Mouse (Mus musculus): ENCODE measurements at regions not wholly inside any gene's neighbourhood (a gene's known extent, or its start where the extent isn't known, plus 50 kb on each side); places are given as distances from the start of the nearest gene placed in this dataset.

DNA sequence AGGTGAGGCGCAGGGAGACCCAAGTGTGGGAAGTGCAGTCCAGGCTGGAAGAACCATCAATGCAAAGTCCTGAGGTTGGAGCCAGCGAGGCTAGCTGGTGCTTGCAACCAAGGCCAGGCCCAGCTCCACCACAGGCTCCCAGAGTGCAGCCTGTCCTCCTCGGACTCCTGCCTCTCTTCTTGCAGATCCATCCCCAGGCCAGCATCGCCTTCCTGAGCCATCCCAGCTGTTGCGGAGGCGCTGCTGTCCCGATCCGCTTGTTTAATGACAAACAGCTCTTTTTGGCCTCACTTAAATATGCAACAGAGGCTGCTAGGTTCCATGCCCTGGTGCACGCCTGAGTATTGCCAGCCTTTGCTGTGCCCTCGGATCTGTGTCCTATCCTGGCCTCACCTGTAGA, 113.1 kb upstream of the Ptpn1 start:
- Histone ChIP-seq H3K36me3 (ENCODE audit: control insufficient read depth, insufficient read depth, low read length) (no peaks in the 10 kb centered on the region), H3K4me3 (ENCODE audit: low read depth, low read length) (no peak overlapping the region), H3K9me3 (ENCODE audit: control insufficient read depth, low read length) (no peaks in the 10 kb centered on the region), H3K9ac (ENCODE audit: low read length) (no peak overlapping the region), H3K27ac (replicated peaks; ENCODE audit: low read depth, low read length) (no peak overlapping the region), H3K27me3 (ENCODE audit: control insufficient read depth, insufficient read depth, low read length) (no peaks in the 10 kb centered on the region), H3K4me1 (ENCODE audit: control insufficient read depth, insufficient read depth, low read length) (no peaks in the 10 kb centered on the region), H3K4me2 (ENCODE audit: low read depth, severe bottlenecking) (no peak overlapping the region)
- 80% methylated on average over 10 of the region's 10 CpGs for WGBS
- ATAC-seq (ENCODE audit: insufficient number of reproducible peaks, low FRiP score, low TSS enrichment, low read depth) = no peak
- DNase-seq (ENCODE audit: low spot score) = no peak

DNA sequence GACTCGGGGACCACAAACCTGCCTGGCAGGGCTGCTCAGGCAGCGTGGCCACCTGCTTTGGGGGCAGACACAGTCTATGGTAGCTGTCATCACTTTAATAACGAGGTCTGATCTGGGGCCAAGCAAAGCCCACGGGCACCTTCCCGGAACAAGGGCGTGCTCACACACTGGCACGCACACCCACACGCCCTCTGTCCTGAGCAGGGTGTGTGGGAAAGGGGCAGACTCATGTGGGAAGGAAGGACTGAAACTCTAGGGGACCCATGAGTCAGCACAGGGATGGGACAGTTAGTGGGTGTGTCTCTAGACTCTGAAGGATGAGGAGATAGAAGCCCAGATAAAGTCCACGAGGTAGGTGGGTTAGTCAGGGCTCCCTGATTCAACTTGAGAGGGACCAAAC, 114.8 kb upstream of the Ptpn1 start:
- no peaks in the 10 kb centered on the region for H3K4me1 ChIP-seq (ENCODE audit: control insufficient read depth, insufficient read depth, low read length)
- H3K4me2 ChIP-seq (ENCODE audit: low read depth, severe bottlenecking) = no peak overlapping the region
- WGBS = 77% methylated on average over 9 of the region's 9 CpGs

DNA sequence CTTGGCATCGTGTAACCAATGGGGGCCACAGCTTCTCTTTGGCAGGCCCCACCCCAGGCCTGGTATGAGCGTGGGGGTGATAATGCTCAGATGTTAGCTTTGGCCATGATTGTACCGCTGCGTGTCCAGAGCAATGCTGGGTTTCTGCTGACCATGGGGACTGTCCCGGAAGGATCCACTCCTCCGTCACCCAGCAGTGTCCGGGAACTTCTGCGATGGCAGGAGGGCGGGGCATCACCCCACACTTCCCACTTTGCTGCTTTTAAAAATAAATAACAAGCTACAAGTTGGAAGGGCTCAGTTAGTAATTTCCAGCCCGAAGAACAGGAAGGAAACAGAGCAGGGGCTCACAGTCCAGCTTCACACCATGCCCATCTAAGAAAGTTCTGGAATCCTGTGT, 116.7 kb upstream of the Ptpn1 start:
- ATAC-seq (ENCODE audit: insufficient number of reproducible peaks, low FRiP score, low TSS enrichment, low read depth) (no peak), DNase-seq (ENCODE audit: low spot score) (no peak)
- H3K27ac ChIP-seq (replicated peaks; ENCODE audit: low read depth, low read length) = no peak overlapping the region

More for the DNA sequence above, 114.8 kb upstream of the Ptpn1 start:
- ATAC-seq (ENCODE audit: insufficient number of reproducible peaks, low FRiP score, low TSS enrichment, low read depth) (no peak), DNase-seq (ENCODE audit: low spot score) (no peak)
- H3K36me3 ChIP-seq (ENCODE audit: control insufficient read depth, insufficient read depth, low read length) = no peaks in the 10 kb centered on the region
- H3K27me3 ChIP-seq (ENCODE audit: control insufficient read depth, insufficient read depth, low read length) = no peaks in the 10 kb centered on the region
- no peak overlapping the region for H3K27ac ChIP-seq (replicated peaks; ENCODE audit: low read depth, low read length)
- no peaks in the 10 kb centered on the region for H3K9me3 ChIP-seq (ENCODE audit: control insufficient read depth, low read length)
- no peak overlapping the region for H3K4me3 ChIP-seq (ENCODE audit: low read depth, low read length)
- H3K9ac ChIP-seq (ENCODE audit: low read length) = no peak overlapping the region

DNA sequence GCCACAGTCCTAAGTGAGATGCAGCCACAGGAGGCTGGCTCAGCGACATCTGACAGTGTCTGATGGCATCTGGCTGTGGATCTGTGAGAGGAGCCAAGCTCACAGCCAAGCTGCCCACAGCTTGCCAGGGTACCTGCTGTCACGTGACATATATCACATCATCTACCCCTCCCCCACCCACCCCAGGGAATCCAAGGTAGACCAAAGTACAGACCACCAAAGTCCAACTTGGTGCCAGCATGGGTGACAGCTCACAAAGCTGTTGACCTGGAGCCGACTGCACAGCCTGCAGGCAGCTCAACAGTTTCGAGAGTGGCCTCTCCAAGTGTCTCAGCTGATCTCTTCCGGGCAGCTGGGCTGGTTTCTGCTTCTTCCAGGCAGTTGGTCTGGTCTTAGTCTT, 119.6 kb upstream of the Tmem189 start:
- no peaks in the 10 kb centered on the region for H3K36me3 ChIP-seq (ENCODE audit: control insufficient read depth, insufficient read depth, low read length)
- no peaks in the 10 kb centered on the region for H3K9me3 ChIP-seq (ENCODE audit: control insufficient read depth, low read length)
- DNase-seq (ENCODE audit: low spot score) (no peak), ATAC-seq (ENCODE audit: insufficient number of reproducible peaks, low FRiP score, low TSS enrichment, low read depth) (no peak)
- WGBS = 88% methylated on average over 5 of the region's 5 CpGs
- H3K4me3 ChIP-seq (ENCODE audit: low read depth, low read length) = no peak overlapping the region
- H3K9ac ChIP-seq (ENCODE audit: low read length) = no peak overlapping the region
- H3K27me3 ChIP-seq (ENCODE audit: control insufficient read depth, insufficient read depth, low read length) = no peaks in the 10 kb centered on the region
- no peaks in the 10 kb centered on the region for H3K4me1 ChIP-seq (ENCODE audit: control insufficient read depth, insufficient read depth, low read length)
- H3K4me2 ChIP-seq (ENCODE audit: low read depth, severe bottlenecking) = no peak overlapping the region
- H3K27ac ChIP-seq (replicated peaks; ENCODE audit: low read depth, low read length) = no peak overlapping the region

More for the DNA sequence above, 116.7 kb upstream of the Ptpn1 start:
- Histone ChIP-seq H3K27me3 (ENCODE audit: control insufficient read depth, insufficient read depth, low read length) (no peaks in the 10 kb centered on the region), H3K4me1 (ENCODE audit: control insufficient read depth, insufficient read depth, low read length) (no peaks in the 10 kb centered on the region), H3K4me2 (ENCODE audit: low read depth, severe bottlenecking) (no peak overlapping the region), H3K4me3 (ENCODE audit: low read depth, low read length) (no peak overlapping the region), H3K9me3 (ENCODE audit: control insufficient read depth, low read length) (no peaks in the 10 kb centered on the region), H3K9ac (ENCODE audit: low read length) (no peak overlapping the region), H3K36me3 (ENCODE audit: control insufficient read depth, insufficient read depth, low read length) (no peaks in the 10 kb centered on the region)
- WGBS = 93% methylated on average over 10 of the region's 10 CpGs

DNA sequence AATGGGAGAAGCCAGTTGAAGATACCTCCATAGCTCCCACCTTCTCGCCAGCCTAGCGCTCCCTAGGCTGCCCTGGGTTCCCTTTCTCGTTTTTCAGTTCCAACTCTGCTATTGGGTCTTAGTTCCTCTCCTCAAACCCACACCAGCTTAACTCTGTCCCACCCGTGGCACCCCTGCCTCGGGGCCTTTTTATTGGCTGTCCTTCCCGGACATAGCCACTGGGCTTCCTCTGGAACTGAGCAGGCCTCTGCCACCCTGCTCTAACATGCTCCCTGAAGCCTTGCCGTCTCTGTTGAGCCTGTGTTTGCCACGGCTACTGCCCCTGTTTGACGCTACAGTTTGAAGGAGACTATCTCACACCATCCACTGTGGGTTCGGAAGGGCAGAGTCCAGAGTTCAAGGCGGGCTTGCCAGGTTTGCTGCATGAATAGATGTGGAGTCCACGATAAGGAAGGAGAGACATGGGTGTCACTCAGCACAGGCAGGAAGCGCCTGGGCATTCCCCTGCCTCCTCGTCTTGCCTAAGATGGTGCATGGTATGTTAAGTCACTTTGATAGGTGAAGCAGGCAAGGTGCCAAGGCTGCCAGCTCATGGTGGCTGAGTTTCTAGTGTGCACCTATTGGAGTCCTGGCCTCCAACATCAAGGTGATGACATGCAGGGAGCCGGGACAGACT, 116.1 kb upstream of the Tmem189 start:
- Histone ChIP-seq H3K36me3 (ENCODE audit: control insufficient read depth, insufficient read depth, low read length) (no peaks in the 10 kb centered on the region), H3K27ac (replicated peaks; ENCODE audit: low read depth, low read length) (no peak overlapping the region), H3K4me2 (ENCODE audit: low read depth, severe bottlenecking) (no peak overlapping the region), H3K4me1 (ENCODE audit: control insufficient read depth, insufficient read depth, low read length) (no peaks in the 10 kb centered on the region), H3K4me3 (ENCODE audit: low read depth, low read length) (no peak overlapping the region), H3K9ac (ENCODE audit: low read length) (no peak overlapping the region), H3K9me3 (ENCODE audit: control insufficient read depth, low read length) (no peaks in the 10 kb centered on the region), H3K27me3 (ENCODE audit: control insufficient read depth, insufficient read depth, low read length) (no peaks in the 10 kb centered on the region)
- DNase-seq (ENCODE audit: low spot score) (no peak), ATAC-seq (ENCODE audit: insufficient number of reproducible peaks, low FRiP score, low TSS enrichment, low read depth) (no peak)
- WGBS = 80% methylated on average over 15 of the region's 15 CpGs

DNA sequence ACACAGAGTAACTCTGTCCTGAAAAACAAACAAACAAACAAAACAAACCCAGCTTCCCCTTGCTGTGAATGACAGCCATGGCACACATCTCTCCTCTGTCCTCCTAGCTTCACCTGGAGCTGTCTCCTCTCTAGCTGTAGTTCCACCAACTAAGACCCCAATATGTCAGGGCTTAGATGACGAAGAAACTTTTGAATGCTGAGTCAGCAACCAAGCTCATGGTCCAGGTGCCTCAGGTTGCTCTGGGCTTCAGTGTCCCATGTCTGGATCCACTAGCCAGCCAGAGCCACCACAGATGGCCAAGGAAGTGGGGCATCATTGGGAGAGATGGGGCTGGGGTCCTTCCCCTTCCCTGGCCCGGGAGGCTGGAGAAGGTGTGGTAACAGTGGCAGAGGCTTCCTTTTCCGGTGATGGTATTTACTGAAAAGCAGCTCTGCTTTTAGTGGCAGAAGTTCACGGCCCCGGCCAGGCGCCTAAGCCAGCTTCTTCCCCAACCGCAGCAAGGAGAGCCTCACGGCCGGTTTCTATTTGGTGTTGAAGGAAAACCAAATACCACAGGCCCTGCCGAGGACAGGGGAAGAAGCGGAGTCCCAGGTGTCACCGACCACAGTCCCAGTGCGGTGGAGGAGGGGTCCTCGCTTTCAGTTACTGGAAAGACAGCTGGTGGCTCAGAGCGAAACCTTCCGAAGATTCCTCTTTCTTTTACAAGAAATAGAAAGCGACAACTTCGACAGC, 115.0 kb upstream of the Tmem189 start:
- Histone ChIP-seq H3K9me3 (ENCODE audit: control insufficient read depth, low read length) (no peaks in the 10 kb centered on the region), H3K4me1 (ENCODE audit: control insufficient read depth, insufficient read depth, low read length) (no peaks in the 10 kb centered on the region), H3K4me2 (ENCODE audit: low read depth, severe bottlenecking) (no peak overlapping the region), H3K27me3 (ENCODE audit: control insufficient read depth, insufficient read depth, low read length) (no peaks in the 10 kb centered on the region), H3K27ac (replicated peaks; ENCODE audit: low read depth, low read length) (no peak overlapping the region), H3K4me3 (ENCODE audit: low read depth, low read length) (no peak overlapping the region), H3K9ac (ENCODE audit: low read length) (no peak overlapping the region), H3K36me3 (ENCODE audit: control insufficient read depth, insufficient read depth, low read length) (no peaks in the 10 kb centered on the region)
- DNase-seq (ENCODE audit: low spot score) (no peak), ATAC-seq (ENCODE audit: insufficient number of reproducible peaks, low FRiP score, low TSS enrichment, low read depth) (no peak)
- 53% methylated on average over 18 of the region's 18 CpGs for WGBS

DNA sequence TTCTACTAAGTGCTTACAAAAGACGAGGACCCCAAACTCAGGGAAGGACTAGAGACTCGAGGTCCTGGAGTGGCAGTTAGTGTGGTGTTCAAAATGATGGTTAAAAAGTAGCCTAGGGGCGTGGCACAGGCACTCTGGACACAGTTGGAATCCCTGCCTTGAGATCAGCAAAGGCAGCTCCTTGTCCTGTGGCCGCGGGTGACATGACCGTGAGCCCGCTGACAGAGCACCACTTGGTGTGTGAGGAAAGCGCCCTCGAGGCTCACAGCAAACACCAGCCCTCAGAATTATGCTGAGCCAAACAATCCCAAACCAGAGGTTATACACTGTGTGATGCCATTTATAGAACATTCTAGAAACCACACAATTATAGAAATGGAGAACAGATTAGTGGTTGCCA, 112.9 kb upstream of the Tmem189 start:
- H3K4me2 ChIP-seq (ENCODE audit: low read depth, severe bottlenecking) = no peak overlapping the region
- DNase-seq (ENCODE audit: low spot score) (no peak), ATAC-seq (ENCODE audit: insufficient number of reproducible peaks, low FRiP score, low TSS enrichment, low read depth) (no peak)
- no peaks in the 10 kb centered on the region for H3K27me3 ChIP-seq (ENCODE audit: control insufficient read depth, insufficient read depth, low read length)
- H3K9ac ChIP-seq (ENCODE audit: low read length) = no peak overlapping the region
- no peak overlapping the region for H3K4me3 ChIP-seq (ENCODE audit: low read depth, low read length)
- H3K9me3 ChIP-seq (ENCODE audit: control insufficient read depth, low read length) = no peaks in the 10 kb centered on the region
- no peaks in the 10 kb centered on the region for H3K4me1 ChIP-seq (ENCODE audit: control insufficient read depth, insufficient read depth, low read length)
- H3K36me3 ChIP-seq (ENCODE audit: control insufficient read depth, insufficient read depth, low read length) = no peaks in the 10 kb centered on the region
- no peak overlapping the region for H3K27ac ChIP-seq (replicated peaks; ENCODE audit: low read depth, low read length)
- 81% methylated on average over 9 of the region's 9 CpGs for WGBS

DNA sequence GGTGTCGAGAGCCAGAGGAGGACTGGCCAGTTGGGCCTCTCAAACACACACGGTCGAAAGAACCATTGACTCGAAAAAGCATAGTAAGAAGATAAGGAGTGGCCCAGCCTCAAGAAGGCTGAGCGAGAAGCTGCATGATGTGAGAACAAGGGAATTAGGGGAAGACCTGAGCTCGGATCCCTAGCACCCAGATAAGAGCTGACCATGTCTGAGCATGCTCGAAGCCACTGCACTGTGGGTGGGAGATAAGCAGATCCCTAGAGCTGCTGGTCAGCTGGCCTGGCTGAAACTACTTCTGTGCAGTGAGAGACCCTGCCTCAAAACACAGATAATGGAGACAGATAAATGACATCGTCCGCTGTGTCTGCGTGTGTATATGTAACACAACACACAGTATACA, 111.8 kb upstream of the Tmem189 start:
- Histone ChIP-seq H3K4me3 (ENCODE audit: low read depth, low read length) (no peak overlapping the region), H3K27me3 (ENCODE audit: control insufficient read depth, insufficient read depth, low read length) (no peaks in the 10 kb centered on the region), H3K27ac (replicated peaks; ENCODE audit: low read depth, low read length) (no peak overlapping the region), H3K9ac (ENCODE audit: low read length) (no peak overlapping the region), H3K4me1 (ENCODE audit: control insufficient read depth, insufficient read depth, low read length) (no peaks in the 10 kb centered on the region), H3K9me3 (ENCODE audit: control insufficient read depth, low read length) (no peaks in the 10 kb centered on the region), H3K4me2 (ENCODE audit: low read depth, severe bottlenecking) (no peak overlapping the region), H3K36me3 (ENCODE audit: control insufficient read depth, insufficient read depth, low read length) (no peaks in the 10 kb centered on the region)
- WGBS = 88% methylated on average over 10 of the region's 10 CpGs
- DNase-seq (ENCODE audit: low spot score) (no peak), ATAC-seq (ENCODE audit: insufficient number of reproducible peaks, low FRiP score, low TSS enrichment, low read depth) (no peak)
